Mouse (Mus musculus) telencephalon, adult 2 months (tissue): Measurements from ENCODE around the gene Rdm1.
"Not testable (repeated sequence)": the region's sequence is repeated elsewhere in the genome, so short reads cannot be mapped to it uniquely, and the experiment has no call there.

Experiments used
- DNase-seq: peaks from one replicate; pipeline ENCODE4 v3.0.0-alpha.2; 2011; ENCODE audit warnings: low read depth, low spot score

The Rdm1 gene

DNA sequence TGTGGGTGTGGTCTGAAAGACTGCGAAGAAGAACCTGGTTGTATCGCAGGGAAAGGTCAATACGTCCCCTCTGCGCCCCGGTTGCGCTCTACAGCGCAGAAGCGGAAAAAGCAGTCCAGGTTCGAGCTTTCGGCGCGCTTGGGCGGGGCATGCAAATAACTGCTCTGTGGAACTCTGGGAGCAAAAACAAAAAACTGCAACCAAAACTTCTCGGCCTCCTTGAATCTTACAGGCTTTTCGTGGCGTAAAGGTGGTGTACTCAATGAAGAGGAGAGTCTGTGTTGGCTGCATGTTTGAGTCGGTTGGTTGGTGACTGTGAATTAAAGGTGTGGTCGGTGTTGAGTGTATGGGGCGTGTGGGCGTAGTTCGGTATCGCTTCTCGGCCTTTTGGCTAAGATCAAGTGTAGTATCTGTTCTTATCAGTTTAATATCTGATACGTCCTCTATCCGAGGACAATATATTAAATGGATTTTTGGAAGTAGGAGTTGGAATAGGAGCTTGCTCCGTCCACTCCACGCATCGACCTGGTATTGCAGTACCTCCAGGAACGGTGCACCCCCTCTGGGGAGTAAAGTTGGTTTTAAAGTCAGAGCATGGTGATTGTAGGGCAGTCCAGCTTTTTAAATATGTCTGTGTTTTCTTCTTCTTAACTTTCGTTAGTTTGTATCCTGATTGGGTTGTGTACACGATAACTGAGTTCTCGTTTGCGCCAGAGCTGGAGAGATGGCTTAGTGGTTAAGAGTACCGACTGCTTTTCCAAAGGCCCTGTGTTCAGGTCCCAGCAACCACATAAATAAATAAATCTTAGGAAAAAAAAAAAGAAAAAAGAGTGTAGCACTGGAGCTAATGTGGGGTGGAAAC lies at the start of gene Rdm1:
Rdm1 (plus strand) TSS at position 201 of the 862 bp plus-strand sequence.
- DNase-seq: peak; percentile 83

DNA sequence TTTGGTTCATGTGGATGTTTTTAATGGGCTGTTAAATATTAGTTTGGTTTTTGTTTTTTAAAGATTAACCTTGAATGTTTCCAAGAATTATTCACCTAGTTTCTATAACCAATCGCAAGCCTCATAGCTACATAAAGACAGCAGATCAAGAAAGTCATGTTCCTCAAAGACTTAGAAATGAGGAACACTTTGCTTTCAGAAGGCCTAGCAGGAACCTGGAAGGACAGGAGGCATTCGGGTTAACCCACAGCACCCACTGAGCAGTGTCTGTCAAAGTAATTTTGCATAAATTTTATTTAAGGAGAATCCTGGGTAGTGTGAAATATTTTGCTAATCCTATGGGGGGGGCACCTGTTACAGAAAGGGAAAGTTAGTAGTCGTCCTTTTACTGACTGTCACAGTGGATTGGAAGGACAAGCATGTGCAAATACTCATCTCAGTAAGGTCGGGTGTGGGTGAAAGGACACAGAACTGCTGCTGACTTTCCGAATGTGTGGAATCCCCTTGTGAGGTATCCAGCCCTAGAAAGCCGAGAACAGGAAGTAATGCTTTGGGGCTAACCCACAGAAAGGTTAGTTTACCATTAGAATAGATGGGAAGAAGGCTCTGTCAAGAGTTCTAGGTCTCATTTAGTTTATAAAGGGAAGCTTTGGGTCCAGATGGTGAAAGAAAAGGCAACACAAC lies 45.8 kb upstream of the Rdm1 start:
- DNase-seq: no peak

DNA sequence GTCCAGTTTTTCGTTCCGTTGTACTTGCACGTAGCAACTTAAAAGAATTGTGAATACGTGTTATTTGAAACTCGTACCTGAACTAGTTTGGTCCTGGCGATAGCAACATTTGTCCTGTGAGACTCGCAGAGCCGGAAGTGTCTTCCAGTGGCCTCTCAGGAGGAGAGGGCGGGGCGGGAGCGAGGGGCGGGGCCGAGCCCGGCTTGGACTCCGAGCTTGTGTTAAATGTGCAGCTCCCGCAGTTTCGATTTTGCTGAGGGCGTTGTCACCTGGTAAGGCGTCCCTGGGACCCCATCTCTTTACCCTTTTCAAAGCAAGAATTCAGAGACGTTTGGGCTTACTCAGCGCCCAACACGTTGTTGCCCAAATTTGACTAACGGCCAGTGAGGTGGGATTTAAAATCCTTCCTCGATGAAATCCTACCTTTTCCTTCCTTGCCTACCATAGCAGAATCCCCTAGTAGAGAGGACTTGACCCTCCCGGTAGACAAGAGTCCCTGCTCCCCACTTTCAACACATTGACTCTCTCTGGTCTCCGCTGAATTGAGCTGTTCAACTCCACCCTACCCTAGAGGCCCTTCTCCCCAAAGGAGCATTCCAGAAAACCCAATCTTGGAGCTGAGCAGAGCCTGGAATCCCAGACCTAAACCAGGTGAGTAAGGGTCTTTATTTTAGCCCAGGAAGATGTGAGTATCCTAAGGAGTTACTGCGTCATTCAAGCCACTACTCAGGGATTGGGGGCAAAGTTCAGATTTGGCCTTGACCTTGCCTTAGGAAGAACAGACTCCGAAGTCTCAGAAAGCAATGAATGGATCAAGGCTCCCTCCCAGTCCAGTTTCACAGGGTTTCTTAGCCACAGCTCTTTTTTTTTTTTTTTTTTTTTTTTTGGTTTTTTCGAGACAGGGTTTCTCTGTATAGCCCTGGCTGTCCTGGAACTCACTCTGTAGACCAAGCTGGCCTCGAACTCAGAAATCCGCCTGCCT lies 44.6 kb upstream of the Rdm1 start, which contains the start of gene Tmem106a:
Tmem106a (plus strand) TSS at position 189 of the 982 bp plus-strand sequence.
- no peak for DNase-seq

DNA sequence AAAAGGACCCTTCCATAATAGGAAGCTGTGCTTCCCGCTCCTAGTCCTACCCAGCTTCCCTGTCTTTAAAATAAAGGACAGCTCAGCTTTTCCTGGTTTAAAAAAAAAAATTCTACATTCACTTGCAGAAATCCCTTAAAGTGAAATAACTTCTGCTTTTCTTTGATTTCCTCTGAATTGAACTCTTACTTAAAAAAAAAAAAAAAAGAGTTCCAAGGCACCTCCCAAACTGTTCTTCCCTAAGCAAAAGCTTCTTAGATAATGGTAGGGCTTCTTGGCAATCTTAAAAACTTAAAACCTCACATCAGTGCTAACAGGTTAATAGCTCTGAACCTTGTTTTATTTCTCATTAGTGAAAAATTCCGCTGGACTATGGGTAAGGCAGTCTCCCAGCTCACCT lies 43.8 kb upstream of the Rdm1 start:
- no peak for DNase-seq

DNA sequence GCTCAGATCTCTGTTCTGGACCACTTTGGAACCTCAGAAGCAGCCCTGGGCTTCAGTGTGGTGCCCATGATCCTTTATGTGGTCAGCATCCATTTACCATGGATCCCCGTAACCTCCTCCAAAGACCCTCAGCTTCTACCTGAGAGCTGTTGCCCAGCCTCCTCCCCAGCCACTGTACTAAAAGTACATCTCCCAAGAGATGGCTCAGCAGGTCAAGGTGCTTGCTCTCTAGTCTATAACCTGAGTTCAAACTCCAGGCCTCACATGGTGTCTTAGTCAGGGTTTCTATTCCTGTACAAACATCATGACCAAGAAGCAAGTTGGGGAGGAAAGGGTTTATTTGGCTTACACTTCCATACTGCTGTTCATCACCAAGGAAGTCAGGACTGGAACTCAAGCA lies 42.0 kb upstream of the Rdm1 start:
- not testable (repeated sequence) for DNase-seq

DNA sequence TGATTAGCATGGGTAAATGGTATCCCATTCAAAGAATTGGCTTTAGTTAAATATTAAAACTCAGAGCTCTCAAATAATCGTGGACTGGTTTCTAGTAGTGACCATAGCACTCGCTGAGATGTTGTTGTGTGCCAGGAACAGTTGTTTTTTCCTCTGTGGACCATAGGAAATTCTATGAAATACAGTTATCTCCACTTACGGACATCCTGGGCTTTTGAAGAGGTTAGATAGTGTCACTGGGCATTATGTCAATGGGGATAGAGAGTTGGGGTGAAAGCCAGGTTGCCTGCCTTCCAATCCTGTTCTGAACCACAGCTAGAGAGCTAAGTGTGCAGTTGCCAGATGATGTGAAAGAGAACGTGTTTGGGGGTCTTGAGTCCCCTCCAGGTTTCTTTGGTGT lies 41.2 kb upstream of the Rdm1 start:
- no peak for DNase-seq

DNA sequence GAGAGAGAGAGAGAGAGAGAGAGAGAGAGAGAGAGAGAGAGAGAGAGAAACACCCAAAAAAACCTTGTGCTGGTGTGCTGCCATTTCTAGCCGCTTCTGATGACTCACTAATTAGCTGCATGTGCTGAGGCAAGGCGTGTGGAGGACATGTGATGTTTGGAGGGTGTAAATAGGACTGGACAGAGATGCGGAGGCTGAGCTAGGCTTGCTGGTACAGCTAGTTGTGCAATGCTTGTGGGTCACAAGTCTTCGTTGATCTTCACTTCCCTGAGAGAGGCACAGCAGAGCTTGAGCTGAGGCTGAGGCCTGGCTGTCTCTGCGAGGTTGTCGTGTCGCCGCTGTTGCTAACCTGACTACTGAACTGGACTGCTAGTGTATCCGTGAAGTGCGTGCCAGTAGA lies 39.3 kb upstream of the Rdm1 start:
- peak; percentile 60 for DNase-seq

DNA sequence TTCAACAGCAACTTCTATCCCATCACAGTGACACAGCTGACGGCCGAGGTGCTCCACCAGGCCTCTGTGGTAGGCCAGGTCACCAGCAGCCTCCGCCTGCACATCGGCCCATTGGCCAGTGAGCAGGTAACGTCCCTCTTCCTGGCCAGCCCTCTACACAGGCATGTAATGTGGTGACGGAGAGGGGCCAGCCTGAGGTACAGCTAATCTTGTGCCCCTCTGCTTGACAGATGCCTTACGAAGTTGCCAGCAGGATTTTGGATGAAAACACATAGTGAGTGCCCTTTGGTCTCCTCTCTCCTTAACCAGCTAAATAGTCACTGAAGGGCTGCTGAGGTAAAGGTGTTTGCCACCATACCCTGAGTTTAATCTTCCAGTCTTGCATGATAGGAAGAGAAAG lies 38.1 kb upstream of the Rdm1 start:
- no peak for DNase-seq

DNA sequence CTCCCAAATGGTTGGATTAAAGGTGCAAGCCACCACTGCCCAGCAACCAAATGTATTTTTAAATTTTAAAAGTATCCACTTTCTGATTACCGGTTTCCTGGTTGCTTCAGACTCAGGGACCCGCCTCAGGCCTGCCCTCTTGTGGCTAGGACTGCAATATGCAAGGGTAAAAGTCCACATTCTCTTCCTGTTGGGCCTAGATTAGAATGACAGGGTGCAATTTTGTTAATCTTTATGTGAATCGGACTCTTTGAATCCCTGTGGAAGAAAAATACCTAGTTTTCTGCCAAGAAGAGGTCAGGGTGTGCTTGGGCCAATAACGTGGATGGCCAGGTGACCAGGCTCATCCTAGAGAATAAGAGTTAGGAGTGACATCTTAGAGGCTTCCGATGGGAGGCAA lies 37.6 kb upstream of the Rdm1 start:
- DNase-seq: no peak

DNA sequence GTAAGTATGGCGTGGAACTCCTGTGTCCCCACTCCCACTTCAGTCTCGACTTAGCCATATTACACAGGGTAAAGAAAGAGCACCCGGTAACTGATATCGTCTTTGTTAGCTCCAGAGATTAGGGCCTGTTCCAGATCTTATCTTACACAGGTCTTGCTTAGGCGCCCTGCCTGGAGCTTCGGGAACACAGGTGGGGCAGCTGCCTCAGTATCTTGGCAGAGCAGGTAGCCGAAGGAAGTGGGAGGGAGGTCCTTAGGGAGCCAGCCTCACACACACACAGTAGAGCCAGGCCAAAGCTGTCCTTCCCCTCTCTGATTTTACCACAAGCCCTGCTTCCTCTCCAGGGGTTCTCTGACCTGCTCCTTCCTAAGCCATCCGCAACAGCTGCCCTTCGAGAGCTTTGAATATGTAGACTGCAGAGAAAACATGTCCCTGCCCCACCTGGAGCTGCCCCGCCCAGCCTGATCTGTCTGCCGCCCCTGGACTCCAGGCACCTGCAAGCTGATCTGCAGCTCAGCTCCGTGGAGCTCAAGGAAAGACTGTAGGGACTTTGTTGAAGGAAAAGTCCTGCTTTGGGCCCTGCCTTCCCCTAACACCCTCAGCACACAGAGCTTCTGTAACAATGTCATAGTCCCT lies 36.9 kb upstream of the Rdm1 start:
- DNase-seq: no peak

DNA sequence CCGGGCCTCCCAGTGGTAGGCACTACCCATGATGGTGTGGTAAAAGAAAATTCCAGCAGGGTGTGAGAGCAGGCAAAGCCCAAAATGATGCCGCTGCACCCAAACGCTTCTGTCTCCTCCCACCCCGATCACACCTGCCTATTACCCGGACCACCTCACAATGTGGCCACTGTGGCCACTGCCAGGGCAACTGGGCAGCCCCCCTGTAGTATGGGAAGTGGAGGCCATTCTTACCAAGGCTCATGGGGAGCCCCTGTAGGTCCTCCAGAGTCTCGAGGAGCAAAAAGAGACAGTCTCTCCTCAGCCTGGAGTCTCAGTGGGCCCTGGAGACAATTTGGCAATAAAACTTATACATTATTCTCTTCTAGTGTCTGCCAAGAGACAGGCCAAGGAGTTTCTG lies 27.8 kb upstream of the Rdm1 start, which contains the start of gene Gm11634:
Gm11634 (minus strand) TSS at position 101 of the 400 bp plus-strand sequence.
- no peak for DNase-seq

DNA sequence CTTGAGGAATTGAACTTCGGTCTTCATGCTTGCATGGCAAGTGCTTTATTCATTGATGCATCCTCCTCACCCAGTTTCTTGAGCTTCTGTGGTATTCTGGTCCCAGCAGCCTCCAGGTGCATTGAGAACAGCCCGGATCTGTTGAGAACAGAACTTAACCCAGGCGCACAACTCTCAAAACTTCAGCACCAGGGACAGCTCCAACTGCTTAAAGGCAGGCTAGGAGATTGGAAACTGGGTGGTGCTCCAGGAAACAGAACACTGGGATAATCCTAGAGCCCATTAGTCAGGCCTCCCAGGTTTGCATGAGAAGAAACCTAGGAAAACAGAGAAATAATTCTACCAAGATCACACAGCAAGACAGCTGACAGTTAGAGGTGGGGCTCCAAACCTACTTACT lies 24.5 kb upstream of the Rdm1 start:
- DNase-seq: no peak

DNA sequence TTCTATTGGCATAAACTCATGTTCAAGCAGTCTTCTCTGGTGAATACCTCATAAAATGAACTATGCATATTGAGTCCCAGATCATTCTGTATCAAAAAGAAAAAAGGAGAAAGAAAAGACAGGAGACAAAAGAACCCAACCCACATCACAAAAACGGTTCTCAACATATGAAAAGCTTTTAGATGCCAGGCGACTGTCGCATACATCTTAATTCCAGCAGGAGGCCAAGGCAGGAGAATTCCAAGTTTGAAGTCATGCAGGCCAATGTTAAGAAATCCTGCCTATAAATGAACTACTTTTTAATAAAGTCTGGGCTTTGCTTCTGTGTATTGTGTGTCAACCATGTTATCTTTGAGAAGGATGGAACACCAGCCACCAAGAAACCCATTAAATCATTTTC lies 22.9 kb upstream of the Rdm1 start:
- no peak for DNase-seq

DNA sequence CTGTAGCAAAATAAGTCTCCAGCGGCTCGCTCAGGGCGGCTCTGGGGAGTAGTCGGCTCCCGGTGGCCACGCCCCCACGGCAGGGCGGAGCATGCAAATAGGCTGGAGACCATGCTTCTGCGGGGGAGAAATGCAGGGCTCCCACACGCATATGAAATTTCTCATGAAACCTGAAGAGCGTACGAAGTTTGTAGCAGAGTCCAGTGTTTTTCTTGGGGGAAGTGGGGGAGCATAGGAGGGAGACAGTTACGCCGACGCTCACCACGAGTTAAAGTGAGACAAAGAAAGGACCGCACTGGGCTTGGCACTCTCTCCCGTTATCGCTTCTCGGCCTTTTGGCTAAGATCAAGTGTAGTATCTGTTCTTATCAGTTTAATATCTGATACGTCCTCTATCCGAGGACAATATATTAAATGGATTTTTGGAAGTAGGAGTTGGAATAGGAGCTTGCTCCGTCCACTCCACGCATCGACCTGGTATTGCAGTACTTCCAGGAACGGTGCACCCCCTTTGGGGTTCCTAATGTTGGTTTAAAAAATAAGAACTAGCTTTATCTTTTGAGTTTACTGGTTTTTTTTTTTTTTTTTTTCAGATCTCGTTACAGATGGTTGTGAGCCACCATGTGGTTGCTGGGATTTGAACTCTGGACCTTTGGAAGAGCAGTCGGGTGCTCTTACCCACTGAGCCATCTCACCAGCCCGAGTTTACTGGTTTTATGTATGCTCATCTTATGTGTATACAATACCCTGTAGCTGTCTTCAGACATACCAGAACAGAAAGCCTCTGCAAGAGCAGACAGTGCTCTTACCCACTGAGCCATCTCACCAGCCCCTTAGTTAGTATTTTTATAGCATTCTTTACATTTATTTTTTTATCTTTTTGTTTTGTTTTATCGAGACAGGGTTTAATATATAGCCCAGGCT lies 22.2 kb upstream of the Rdm1 start:
- not testable (repeated sequence) for DNase-seq

DNA sequence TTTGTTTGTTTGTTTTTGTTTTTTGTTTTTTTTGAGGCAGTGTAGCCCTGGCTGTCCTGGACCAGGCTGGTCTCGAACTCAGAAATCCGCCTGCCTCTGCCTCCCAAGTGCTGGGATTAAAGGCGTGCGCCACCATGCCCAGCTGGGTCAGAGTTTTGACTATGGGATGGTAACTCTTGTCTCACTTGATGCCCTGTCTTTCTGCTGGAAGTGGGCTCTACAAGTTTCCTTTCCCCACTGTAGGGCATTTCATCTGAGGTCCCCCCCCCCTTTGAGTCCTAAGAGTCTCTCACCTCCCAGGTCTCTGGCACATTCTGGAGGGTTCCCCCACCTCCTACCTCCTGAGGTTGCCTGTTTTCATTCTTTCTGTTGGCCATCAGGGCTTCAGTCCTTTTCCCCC lies 19.9 kb upstream of the Rdm1 start:
- DNase-seq: not testable (repeated sequence)

DNA sequence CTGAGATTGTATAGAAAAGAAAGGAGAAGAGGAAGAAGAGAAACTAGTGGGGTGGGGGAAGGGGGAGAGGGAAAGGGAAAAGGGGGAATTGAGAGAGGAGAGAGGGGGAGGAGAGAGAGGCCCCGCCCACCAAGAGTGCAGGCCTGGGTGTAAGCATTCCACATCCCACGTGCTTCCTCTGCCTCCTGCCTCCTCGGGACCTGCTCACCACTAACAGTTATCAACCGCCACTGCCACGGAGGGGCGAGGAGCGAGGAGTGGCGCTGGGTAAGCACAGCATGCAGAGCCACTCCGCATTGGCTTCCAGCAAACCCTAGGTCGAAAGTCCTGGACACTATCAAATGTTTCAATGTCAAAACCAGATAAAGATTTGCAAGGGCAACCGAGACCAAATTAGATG lies 16.6 kb upstream of the Rdm1 start:
- DNase-seq: no peak

DNA sequence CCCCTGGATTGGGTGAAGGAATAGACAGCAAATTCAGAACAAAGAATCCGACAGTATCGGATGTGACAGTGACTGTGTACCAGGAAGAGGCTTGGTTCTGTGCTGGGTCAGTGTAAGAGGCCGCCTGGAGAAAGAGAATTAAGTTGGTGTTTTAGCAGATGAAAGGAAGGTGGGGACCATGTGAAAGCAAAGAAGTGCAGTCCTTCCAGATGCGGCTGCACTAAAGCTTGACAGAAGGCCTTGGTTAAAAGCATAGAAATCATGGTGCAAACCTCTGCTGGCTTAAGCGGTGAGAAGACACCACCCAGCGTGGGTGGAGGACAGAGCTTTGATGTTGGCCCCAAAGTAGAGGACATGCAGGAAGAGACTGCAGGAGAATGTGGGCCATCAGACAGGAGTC lies 13.4 kb upstream of the Rdm1 start:
- no peak for DNase-seq

DNA sequence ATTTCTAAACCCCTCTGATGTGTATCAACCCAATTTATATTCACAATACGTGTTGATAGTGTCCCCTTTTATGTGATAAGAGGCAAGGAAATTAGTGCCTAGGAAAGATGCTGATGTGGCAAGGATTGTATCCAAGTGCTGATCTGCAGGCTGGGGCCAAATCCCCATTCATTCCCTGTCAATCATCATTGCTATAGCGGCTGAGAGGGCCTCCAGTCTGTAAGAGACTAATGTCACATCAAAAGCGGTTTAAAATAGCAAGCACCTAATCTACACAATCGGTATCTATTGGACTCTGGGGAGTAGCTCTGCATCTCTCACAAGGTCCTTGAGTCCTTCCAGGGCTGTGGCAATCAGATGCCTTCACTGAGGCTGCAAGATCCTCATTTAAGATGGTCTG lies 12.9 kb upstream of the Rdm1 start:
- DNase-seq: no peak

DNA sequence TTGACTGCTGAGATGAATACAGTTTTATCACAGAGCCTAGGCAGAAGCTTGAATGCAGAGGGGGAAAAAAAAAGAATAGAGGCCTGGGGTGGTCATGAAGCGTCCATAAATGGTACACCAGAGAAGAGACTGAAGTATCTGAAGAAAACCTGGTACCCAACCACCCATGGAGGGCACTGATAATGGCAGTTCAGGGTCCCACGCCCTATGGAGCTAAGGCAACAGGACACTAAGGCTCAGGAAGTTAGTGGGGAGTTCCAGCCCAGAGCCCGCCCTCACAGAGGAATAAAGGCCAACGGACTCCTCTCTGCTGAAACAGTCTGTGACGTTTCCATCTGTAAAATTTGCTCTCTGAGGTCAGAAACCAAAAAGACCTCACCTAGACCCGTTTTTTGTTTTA lies 11.6 kb upstream of the Rdm1 start:
- no peak for DNase-seq

DNA sequence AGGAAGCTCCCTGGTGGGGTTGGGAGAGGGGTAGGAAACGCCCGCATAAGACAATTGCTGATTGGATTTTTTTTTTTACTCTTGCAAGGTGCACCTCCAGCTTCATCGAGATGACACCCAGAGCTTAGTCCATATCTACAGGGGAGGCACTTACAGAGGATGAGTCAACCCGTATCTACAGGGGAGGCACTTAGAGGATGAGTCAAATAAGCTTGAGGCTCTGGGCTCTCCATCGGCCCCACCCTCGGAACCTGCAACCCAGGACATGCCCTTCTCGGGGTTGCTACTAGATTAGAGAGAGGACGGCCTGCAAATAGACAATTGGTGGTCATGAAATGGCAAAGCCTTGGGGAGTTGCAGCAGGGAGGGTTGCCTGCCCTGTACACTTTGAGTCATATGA lies 10.9 kb upstream of the Rdm1 start:
- no peak for DNase-seq
